Mouse (Mus musculus): ENCODE data around the gene Tars2.

Tars2 gene

DNA sequence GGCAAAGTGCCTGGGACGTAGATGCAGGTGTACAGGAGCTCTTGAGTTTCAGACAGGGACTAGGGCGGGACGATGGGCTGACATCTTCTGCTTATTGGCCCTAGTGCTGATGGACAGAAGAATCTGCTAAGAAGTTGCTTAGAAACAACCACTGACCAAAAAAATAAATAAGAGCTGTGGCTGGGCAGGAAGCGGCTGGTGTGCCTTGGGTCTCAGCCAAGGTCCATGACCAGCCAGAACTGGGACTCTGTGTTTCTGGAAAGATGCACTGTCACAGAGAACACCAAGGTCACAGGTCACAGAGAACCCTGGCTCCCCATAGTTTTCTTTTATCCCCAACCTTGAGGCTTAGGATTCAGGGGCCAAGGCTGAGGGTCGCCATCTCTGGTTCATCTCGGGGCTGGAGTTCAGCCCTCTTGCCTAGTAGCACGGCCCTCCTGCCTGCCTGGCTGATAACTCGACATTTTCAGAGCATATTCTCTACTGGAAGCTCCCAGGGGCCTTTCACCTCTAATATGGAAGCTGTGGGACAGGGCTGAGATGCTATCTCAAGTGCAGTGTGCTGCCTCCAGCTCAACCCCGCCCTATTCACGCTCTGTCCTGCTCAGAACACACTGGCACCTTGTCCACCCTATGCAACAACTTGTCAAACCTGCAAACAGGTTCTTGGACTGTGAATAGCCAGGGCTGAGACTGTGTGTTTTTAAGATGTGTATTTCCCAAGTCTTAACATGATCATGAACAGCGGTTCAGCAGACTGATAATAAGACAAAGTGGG is 27.1 kb downstream of the Tars2 start:
- DNase-seq: peak; percentile 71

DNA sequence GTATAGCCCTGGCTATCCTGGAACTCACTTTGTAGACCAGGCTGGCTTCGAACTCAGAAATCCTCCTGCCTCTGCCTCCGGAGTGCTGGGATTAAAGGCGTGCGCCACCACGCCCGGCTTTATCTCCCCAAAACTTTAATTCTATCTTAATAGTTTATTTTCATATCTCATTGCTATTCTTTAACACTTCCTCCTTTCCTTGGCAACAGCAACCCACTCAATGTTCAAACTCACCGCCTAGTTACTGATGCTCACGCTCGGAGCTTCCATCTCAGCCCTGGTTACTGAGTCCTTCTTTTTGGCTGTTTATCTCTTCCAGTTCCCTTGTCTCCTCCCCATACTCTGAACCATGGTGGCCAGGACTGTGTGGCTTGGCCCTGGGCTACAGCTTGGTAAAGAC is 27.7 kb downstream of the Tars2 start:
- DNase-seq: no peak

DNA sequence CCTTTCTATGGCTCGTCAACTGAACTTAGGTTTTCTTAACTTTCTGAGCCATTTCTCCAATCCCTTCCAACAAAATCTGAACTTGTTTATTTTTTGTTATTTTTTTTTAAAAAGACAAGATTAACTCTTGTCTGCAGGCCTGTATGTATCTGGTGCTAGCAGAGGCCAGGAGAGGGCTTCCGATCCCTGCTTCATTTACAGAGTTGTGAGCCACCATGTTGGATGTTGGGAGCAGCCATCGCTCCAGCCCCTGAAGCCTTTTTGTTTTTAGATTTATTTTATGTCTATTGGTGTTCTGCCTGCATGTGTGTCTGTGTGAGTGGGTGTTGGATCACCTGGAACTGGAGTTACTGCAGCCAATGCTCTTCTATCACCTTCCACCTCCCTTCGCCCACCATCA is 28.2 kb downstream of the Tars2 start:
- no peak for DNase-seq

DNA sequence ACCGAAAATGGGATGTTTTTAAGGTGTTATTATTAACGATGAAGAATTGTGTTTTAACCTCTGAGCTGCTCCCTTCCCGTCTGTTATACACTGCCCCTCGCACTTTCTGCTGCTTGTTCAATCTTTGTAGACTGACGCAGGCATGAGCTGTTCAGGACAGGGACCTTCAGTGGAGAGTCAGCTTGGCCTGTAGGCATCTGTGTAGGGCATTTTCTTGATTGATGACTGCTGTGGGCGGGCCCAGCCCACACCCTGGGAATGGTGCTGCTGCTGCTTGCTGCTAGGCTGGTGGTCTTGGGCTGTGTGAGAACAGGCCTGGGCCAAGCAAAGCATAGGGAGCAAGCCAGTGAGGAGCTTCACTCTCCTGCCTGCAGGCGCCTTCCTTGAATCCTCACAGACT is 29.6 kb downstream of the Tars2 start:
- DNase-seq: no peak

DNA sequence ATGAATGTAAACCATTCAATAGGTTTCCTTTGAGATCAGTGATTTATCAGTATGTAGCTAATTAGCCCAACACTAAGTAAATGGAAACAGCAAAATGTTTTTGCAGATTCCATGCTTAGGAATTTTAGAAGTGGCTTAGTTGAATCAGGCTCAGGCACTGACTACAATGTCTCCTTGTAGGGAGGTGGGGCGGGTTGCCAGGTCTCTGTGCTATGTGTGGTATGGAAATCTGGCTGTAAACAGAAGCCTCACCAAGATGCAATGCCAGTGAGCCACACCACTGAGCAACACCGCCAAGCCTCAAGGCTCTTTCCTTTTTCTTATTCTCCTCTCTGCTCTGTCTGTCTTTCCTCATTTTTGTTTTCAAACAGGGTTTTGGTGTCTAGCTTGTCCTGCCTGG is 31.1 kb downstream of the Tars2 start:
- no peak for DNase-seq

DNA sequence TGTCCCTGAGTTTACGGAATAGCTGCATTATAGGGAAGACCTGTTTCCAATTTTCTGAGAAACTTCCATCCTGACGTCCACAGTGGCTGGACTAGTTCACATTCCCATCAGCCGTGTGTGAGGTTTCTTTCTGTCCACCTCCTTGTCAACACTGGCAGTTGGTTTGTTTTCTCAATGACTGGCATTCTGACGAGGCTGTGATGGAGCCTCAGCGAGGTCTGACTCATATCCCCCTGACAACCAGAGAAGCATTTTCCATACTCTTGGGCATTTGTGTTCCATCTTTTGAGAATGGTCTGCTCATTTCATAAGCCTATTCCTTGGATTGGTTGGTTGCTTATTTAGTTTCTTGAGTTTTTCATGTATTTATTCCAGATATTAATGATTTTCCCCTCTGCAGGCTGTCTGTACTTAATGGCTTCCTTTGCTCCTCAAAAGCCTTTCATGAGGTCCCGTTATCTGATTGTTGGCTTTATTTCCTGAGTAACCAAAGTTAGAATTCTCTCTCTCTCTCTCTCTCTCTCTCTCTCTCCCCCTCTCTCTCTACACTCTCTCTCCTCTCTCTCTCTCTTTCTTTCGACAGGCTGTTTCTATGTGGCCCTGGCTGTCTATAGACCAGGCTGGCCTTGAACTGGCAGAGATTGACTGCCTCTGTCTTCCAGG is 33.2 kb downstream of the Tars2 start:
- DNase-seq: no peak

DNA sequence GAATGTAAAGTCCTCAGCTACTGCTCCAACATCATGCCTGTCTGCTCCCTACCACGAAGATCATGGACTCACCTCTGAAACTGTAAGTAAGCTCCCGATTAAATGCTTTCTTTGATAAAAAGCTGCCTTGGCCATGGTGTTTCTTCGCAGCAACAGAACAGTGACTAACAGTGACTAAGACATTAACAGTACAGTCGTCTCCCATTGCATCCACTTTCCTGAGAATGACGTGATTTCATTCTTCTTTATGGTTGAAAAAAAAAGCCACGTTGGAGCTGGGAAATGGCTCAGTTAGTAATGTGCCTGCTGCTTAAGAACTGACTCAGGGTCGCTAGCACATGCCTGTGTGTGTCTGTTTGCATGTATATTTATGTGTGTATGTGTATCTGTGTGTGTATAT is 34.1 kb downstream of the Tars2 start:
- DNase-seq: no peak

DNA sequence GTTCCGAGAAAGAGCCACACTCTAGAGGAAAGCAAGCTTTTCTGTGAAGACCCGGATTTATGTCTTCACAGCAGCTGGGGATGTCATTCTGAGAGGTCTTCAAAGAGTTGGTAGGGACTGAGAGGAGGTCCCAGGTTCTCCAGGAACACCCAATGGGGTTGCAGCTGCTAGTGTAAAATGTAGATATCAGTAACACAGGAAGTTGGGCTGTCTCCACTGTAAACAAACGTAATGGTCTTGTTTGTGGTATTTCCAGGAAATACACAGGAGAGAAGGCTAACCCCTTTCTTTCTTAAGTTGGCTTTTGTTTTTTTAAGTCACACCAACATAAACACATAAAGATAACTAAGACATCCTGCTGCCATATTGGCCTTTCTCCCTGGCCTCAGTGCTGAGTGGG is 37.6 kb downstream of the Tars2 start:
- DNase-seq: no peak

DNA sequence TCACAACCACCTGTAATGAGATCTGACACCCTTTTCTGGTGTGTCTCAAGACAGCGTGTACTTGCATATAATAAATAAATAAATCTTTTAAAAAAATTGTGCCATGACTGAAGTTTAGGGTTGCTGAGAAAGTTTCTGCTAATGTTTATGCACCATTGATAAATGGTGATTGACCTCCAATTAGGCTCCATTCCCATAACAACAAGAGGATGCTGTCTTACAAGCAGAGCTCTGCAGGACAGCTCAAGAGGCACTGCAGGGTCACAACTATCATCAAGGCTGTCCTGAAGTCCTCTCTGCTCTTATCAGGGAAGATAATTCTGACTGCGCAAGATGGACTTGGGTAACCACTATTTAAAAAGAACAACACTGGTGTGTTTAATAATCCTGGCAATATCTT is 41.9 kb downstream of the Tars2 start:
- no peak for DNase-seq

DNA sequence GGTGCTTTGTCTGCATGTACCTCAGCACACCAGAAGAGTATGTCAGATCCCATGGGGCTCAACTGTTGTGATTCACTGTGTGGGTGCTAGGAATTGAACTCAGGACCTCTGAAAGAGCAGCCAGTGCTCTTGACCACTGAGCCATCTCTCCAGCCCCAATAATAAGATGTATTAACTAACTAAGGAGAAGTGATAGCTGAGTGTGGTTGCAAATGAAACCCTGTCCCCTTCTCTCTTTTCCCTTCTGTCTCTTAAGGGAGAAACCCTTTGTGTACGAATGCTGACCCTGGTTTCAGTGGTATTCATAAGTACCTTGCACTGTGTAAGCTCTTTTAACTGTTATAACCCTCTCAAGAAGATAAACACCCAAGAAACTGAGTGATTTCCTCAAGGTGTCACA is 43.9 kb downstream of the Tars2 start:
- no peak for DNase-seq

DNA sequence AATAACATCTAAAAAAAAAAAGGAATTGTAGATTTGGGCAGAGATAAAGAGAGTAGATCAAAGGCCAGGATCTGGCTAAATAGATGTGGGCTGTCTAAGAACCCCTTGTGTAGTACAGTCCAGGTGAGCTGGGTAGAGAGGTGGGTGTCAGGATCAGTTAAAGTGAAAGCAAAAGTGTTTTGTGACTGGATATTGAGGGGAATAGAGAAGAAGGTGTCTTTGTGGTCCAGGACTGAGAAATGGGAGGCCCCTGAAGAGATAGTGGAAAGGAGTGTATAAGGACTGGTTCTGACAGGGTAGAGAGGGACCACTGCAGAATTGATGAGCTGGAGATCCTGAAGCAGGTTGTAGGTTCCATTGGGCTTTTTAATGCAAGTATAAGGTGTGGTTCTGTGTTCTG is 50.0 kb downstream of the Tars2 start:
- no peak for DNase-seq

DNA sequence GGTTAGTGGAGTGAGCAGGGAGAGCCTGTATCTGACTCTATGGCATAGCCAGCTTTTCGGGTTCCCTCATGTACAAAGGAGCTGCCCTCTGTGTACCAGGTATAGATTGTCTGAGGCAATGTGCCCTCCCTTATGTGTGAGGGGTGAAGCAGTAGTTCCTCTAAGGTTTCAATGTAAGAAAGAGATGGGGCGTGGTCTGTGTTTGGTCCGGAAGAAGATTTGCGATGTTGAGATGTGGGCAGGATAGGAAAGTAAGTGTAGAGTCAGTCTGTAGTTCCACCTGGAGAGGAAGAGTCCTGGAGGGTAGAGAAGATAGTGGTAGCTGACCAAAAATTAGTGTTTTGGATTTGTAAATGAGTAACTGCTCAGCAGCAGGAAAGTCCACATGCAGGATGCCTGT is 51.0 kb downstream of the Tars2 start:
- DNase-seq: no peak

DNA sequence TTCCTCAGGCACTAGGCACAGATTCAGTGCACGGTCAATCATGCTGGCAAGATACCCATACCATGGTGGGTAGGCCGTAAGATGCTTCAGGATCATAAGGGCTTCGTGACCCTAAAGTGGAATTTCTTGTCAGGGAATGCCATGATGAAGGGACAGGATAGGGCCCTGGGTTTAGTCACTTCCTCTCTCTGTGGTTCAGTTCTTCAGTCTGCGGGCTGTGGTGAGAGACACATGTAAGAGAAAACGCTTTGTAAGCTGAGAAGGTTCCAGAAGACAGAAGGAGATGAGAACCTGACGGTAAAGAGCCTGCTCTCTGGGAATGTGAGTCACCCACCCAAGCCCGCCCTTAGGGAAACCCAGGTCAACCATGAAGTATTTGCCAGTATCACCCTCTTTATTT is 52.5 kb downstream of the Tars2 start:
- no peak for DNase-seq

DNA sequence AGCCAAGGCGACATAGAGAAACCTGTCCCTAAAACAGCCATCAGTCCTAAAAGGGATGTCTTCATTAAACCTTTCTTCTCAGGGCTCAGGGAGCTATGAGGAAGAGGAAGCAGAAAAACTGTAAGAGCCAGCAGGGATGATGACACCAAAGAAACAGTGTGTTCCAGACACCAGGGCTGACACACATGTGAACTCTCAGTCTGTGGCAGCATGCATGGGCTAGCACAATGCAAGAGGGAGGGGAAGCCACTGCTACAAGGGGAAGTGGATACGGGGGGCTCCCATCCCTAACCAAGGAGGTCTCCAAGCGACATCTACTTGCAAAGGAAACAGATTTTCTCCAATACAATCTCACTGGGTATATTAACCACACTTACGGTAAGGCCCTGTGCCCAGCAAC is 53.7 kb downstream of the Tars2 start:
- DNase-seq: no peak

DNA sequence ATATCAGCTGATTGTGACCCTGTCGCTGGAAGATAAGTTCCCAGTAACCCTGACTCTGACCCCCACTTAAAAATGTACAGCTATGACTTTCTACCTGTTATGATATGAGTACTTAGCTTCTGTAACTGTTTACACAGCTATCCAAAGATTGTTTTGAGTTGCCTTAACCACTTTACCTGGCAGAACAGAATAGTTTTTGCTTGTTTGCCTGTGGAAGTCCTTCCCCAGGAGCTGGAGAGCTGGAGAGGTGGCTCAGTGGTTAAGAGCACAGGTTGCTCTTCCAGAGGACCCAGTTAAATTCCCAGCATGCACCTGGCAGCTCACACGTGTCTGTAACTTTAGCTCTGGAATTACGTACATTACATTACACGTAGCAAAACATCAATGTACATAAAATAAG is 55.4 kb downstream of the Tars2 start:
- no peak for DNase-seq

DNA sequence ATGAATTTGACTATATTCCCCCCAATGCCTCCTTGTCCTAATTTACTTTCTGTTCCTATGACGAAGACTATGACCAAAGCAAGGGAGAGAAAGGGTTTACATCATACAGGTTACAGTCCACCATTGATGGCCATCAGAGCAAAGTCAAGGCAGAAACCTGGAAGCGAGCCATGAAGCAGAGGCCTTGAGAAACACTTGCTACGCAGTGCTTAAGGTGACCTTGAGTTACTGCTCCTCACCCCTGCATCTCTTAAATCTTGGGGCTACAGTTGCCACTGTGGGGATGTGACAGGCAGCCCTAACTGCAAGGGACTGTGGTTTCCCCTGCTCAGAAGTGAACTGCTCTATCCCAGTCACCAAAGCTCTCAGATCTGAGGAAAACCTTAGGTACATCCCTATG is 56.7 kb downstream of the Tars2 start:
- DNase-seq: no peak

DNA sequence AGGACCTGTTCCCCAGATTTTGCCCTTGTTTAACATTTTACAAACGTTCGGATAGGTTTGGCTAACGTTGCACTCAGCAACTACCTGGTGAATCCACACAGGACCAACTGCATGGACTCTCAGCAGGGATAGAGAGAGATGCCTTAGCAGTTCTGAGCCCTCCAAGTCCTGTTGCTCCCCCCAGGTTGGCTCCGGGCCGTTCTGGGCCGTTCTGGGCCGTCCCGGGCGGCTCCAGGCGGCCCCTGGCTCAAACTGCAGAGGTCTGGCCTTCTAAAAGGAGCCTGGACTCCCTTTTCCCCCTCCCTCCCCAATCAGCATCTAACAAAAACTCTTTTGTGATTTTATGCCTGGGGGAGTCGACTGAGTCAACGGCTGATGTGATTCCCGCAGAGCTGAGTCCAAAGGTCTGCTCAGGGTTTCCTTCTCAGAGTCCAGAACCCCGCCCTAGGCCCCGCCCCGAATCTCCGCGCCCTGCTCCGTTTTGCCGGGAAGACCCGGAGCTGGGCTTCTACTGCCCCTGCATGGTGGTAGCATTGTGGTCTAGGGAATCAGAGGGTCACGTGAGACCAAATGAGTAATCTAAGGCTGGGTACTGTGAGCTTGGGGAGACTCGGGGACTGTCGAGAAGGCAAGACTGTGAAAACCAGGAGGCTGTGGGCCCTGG is 58.0 kb downstream of the Tars2 start:
- DNase-seq: peak; percentile 84

DNA sequence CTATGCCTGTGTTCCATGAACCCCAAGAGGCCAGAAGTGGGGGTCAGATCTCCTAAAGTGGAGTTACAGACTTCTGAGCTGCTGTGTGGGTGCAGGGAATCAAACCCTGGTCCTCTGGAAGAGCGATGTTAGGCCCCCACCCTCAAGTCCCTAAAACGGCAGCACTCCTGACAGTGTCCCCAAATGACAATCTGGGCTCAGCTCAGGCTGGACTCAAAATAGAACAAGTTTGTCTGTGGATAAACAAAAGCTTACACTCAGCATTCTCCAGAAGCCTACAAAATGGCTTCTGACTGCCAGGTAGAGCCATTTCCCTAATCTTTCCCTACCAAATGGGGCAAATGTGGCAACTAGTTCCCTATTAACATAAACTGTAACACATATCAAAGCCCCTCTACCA is 58.9 kb downstream of the Tars2 start:
- no peak for DNase-seq

DNA sequence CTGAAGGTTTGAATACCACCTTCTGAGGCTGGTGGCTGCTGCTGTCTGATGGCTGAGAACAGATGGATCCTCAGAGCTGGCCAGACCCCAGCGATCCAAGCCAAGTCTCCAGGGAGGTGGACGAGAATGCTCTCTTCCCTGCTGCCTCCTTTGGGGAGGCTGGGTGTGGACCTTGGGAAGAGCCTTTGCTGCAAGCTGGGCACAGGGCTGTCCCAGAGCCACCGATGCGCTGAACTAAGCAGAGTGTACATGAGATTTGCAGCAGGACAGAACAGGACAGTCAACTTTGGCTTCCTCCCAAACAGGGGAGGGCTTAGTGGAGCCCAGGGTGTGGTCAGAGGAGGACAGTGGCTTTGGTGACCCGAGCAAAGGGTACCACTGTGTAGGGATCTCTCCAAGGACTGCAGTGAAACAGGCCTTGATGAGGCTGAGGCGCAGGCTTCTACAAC is 59.7 kb downstream of the Tars2 start:
- no peak for DNase-seq

DNA sequence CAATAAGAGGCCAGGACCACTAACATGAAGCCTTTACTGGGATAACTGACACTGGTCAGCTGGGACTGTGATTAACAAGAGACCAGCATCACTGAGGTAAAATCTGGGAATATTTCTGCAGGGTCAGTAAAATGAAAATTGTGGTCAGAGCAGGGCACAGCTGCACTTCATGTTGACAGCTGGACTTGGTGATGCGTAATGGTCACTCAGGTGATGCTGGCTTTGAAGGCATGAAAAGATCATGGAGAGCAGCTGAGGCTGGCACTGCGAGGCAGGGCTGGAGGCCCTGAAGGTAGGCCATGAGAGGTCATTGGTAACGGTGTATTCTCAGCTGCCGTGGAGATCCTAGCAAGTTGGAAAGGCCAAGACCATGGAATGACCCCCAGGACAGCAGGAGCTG is 61.7 kb downstream of the Tars2 start:
- no peak for DNase-seq

DNA sequence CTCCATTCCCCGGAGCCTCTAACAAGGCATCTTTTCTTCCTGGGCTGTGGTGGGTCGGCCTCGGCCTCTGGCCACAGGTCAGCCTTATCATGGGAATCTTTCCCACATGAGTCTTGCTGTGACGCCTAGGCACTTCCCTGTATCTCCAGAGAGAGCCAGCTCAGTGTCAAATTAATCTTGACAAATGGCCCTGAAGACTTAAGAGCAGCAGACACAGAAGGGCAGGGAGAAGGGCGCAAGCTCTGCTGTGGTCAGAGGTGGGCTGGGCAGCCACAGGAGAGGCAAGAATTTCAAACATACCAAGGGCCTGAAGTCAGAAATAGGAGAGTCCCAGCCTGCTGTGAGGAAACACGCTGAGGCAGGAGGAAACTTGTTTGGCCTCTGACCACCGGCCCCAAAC is 63.6 kb downstream of the Tars2 start:
- peak; percentile 44 for DNase-seq

DNA sequence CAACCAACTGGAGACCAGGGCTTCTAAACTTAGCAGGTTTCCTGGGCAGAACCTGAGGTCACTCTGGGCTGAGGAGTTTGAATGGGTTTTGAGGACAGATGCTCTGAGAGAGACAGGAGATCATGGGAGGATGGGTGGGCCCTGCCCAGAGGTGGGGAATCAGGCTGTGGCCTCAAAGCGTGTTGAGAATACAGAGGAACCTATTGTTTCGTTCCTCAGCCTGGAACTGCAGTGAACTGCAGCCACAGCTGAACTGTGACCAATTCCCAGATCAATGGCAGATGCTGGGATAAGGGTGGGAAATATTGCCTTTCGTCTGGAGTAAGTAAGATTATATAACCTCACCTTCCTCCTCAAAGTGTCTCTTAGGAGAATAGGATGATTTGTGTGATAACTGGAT is 64.2 kb downstream of the Tars2 start:
- DNase-seq: no peak

DNA sequence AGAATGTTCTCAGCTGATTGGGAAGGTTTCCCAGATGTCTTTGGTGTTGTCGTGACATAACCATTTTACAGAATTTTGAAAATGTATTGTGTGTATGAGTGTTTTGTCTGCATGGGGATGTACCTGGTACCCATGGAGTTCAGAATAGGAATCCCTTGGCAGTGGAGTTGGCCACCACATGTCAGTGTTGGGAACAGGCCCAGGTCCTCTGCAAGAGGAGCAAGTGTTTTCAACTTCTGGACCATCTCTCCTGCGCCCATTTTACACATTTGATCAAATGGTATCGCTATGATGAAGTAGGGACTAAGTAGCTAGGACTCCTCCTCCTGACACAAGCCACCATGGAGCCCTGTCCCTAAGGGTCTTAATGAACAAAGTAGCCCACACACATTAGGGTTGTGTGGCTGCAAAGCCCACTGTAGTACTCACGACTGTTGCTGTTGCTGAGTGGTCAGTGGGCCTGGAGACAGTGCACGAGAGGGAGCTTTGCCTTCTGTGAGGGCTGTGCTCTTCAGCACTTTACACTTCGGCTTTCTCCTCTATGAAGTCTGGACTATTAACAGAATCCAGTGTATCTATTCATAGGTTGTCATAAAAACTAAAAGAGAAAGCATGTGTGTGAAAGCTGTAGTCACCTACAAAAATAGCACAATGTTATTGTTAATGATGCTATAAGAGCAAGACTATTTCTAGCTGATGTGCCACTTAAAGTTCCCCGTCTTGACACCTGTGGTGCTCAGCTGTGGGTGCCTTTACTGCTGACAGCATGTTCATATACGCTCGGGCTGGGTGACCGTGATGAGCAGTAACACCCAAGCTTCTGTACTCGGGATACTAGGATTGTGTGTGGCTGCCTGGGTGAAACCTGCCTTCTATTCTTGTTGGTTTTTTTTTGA is 65.0 kb downstream of the Tars2 start:
- no peak for DNase-seq
